Mouse (Mus musculus): ENCODE results near the gene Gm48551. TPM values are rescaled to one million over a fixed set of nuclear protein-coding genes. Genes with fewer than 3 reads are reported as not detected.

The Gm48551 gene
- total and polyA plus RNA-seq, 3 experiments, result 1.8 to 2.9 (median 2.5) TPM

DNA sequence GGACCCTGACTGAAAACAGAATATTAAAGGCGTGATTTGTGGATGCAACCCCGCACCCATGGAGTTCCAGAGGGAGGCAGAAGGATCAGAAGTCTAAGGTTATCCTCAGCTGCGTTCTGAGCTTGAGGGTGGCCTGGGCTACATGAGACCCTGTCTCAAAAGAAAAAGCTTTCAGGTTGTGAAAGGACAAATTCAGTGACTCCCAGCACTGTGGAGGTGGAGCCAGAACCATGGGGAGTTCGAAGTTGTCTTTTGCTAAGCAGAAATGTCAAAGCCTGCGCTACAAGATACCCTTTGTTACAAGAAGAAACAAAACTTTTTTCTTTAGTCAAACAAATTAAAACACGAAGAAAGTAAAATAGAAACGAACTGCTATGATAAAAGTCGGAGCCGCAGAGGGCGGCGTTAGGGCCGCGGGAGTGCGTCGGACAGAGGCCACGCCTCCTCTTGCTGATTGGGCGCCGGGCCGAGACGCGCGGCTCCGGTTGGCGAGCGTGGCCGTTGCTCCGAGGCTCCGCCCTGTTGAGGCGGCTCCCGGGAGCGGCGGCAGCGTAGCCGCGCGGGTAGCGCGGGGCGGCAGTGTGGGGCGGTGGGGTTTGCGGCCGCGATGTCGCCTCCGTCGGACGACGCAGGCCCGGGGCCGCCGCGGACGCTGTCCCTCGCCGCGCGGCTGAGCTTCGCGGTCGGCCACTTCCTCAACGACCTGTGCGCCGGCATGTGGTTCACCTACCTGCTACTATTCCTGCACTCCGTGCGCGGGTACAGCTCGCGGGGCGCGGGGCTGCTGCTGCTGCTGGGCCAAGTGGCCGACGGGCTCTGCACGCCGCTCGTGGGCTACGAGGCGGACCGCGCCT is 27.0 kb upstream of the Gm48551 start, which contains the start of gene Mfsd12:
TSS of gene Mfsd12 (plus strand) at position 501 of the 854 bp plus-strand sequence.
- DNase-seq, result peak; percentile 95

DNA sequence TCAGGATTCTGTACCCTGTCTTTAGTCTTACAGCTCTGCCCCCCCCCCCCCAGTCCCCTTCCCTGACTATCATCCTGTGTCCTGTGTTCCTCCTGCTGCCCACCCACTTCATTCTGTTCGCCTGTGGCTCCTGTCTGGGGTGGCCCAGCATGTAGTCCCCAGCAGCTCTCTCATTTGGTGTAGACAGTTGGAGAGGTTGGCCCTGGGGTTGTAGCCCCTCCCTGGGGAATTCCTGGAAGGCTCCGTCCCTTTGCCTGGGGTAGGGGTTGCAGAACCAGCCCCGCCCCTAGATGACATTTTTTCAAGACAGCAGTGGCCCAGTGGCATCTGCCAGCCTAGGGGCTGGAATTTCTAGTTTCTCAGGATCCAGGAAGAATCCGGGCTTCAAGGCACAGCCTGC is 26.1 kb upstream of the Gm48551 start:
- DNase-seq, result no peak

DNA sequence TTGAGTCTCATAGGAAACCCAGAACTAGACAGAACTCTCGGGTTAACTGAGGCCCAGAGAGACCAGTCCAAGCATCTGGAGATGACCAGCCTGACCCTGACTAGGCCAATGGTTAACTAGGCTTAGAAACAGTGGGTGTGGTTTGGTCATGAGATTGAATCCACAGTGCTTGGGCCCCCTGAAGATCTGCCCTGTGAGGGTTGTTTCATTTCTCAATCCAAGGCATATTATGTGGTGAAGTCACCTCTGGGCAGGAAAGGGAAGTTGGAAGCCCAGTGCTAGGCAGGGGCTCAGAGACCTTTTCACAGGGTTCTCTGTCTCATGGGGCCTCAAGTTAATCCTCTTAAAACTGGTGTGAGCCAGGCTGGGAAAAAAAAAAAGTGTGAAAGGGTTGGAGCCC is 25.4 kb upstream of the Gm48551 start:
- DNase-seq, result no peak

- no peak for DNase-seq
Measured at GRCm38 (mm10) chr10:81360721-81361120, 23.5 kb upstream of the Gm48551 start.

GRCm38 (mm10) chr10:81362336-81362949 is 21.8 kb upstream of the Gm48551 start:
- no peak for DNase-seq

GRCm38 (mm10) chr10:81363436-81364346 is 20.6 kb upstream of the Gm48551 start:
- peak; percentile 59 for DNase-seq

DNA sequence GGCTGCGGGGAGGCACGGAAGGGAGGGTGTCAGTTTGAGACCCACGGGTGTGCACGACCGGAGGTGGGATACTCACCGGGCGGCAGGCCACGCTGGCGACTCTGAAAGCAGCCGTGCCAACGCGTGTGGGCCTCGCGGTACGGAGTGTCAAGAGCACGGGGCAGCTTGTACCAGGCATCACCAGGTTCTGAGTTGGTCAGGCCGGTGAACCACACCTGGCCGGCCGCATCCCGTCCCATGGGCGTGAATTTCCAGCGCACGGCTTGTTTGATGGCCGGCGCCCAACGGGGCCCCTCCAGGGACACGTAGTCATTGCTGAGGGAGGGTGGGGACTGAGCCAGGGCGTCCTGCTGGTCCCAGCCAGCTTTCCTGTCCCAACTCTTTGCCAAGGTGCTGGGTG is 19.6 kb upstream of the Gm48551 start:
- DNase-seq, result peak; percentile 71

DNA sequence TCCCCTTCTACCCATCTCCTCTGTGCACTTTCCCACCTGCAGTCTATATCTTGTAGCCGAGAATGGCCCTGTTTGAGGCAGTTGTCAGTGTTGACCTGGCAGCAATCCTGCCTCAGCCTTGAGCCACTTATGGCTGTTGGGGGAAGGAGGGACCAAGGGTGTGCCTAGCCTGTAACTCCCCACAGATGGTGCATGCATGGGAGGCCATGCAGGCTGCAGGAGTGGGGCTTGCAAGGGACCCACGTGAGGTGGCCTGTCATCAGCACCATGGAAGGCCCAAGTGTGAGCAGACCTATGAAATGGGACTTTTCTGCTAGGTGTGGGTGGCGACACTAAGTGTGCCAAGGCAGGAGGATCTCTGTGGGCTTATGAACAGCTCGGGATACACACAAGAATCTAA is 19.2 kb upstream of the Gm48551 start:
- DNase-seq, result no peak

GRCm38 (mm10) chr10:81365672-81366476 is 18.4 kb upstream of the Gm48551 start, which contains the start of gene 4930404N11Rik:
TSS of gene 4930404N11Rik (minus strand) at chr10:81365816.
- no peak for DNase-seq

- no peak for DNase-seq
Measured at GRCm38 (mm10) chr10:81366477-81367206, 17.6 kb upstream of the Gm48551 start.

- DNase-seq, result no peak
Measured at GRCm38 (mm10) chr10:81367207-81367495, 17.1 kb upstream of the Gm48551 start.

- no peak for DNase-seq
Measured at GRCm38 (mm10) chr10:81375322-81375721, 8.9 kb upstream of the Gm48551 start.

GRCm38 (mm10) chr10:81376561-81377361 is 7.5 kb upstream of the Gm48551 start:
- DNase-seq, result no peak

GRCm38 (mm10) chr10:81377362-81377664 is 7.0 kb upstream of the Gm48551 start:
- DNase-seq, result no peak

GRCm38 (mm10) chr10:81377793-81378552 is 6.3 kb upstream of the Gm48551 start, which contains the start of gene Fzr1:
TSS of gene Fzr1 (minus strand) at chr10:81378516.
- DNase-seq, result peak; percentile 70

GRCm38 (mm10) chr10:81378553-81379182 is 5.6 kb upstream of the Gm48551 start:
- DNase-seq, result peak; percentile 100

- DNase-seq, result no peak
Measured at GRCm38 (mm10) chr10:81379183-81379553, 5.1 kb upstream of the Gm48551 start.

DNA sequence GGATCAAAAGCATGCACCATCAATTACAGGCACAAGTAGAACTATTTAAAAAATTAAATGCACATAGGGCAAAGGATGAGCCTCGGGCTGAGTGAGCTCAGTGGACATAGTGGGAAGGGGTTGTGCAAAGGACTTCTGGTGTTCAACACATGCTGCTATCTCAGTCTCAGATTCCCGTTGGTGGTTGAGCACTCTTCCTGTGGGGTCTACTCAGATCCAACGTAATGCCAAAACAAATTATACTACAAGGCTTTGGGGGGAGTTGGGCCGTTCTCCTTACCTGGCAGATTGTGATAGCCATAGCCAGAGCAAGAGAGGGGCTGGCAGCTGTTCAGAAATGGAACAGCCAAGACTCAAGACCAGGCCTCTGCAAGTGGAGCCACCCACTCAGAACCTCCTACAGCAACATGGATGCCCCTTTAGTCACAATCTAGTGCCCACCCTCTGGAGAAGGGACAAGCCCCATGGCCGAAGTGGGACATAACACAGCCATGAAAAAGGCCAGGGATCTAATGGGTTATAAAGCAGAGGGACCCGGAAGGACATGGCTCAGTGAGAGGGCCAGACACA is 4.4 kb upstream of the Gm48551 start:
- DNase-seq, result no peak

DNA sequence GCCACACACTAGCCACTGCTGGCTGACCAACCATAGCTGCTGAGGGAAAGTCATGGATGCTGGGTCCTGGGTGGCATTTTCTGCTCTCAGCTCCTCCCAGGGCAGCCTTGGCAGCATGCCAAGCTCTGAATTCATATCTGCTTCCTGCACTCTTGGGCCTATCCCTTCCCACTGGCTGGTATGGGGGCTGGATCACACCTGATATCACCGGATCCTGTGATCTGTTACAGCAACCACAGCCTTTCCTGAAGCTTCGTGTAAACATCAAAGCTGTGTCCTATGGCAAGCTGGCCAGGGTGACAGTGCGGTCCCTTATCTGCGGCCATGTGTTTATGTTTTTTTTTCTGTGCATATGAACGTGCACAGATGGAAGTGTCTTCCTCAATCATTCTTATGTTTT is 2.2 kb upstream of the Gm48551 start:
- DNase-seq, result no peak

All from adrenal gland, adult 2 months (tissue).